ENCODE assay signal across 12 mouse cellular contexts in the genomic region with DNA sequence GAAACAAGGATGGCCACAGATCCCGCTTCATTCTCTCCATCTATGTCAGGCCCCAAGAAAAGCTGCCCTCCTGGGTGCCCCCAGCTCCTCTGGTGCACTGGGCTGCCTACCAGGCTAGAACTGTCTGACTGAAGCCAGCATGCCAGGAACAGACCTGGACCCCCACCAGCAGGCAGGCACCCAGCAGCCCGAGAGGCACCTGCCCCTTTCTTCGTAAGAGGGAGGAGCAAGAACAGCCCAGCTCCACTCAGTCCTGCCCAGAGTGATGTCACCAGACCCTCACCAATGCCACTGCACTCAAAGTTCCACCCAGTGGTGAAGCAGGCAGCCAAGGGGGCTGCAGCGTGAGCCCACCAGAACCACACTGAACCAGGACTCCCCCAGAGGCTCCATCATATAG.
DNase-seq lines count a peak whose midpoint lies in the region; ATAC-seq lines count a peak whose summit lies in the region.
"Had no signal": no experiment of that assay in that cellular context is flagged by ENCODE, and none has a peak within 500 bp of the region (broad histone marks: within the 10 kb centered on the region; RNA-seq: fewer than 3 reads in every experiment).

No protein-coding gene starts in this region.

- no peaks in the 10 kb centered on the region for H3K36me3 ChIP-seq in forebrain, embryonic 15.5 days
- no peaks in the 10 kb centered on the region for H3K36me3 ChIP-seq in forebrain, embryonic 14.5 days (ENCODE audit: control insufficient read depth, insufficient read depth, low read length)
- H3K36me3 ChIP-seq: hindbrain, embryonic 15.5 days; neural tube, embryonic 15.5 days had no signal

- H3K27ac ChIP-seq in forebrain, embryonic 15.5 days (replicated peaks), result no peak overlapping the region
- H3K27ac ChIP-seq in forebrain, embryonic 14.5 days (ENCODE audit: low read depth, low read length), result no peak overlapping the region
- H3K27ac ChIP-seq: hindbrain, embryonic 15.5 days; neural tube, embryonic 15.5 days had no signal

- H3K4me2 ChIP-seq in forebrain, embryonic 15.5 days (replicated peaks), result peak overlapping the region; percentile 22; the same call in 1 of the 2 replicates
- H3K4me2 ChIP-seq in forebrain, embryonic 14.5 days (ENCODE audit: low read length), result no peak overlapping the region
- H3K4me2 ChIP-seq: hindbrain, embryonic 15.5 days; neural tube, embryonic 15.5 days had no signal

- no peak for ATAC-seq in forebrain, embryonic 15.5 days (replicated peaks)
- no peak for ATAC-seq in forebrain, embryonic 14.5 days

- no peak for DNase-seq in forebrain, embryonic 14.5 days (ENCODE audit: low spot score)
- peak; percentile 69 for DNase-seq in left cerebral cortex, postnatal 4 days
- no peak for DNase-seq in left cerebral cortex, adult 18-20 months (ENCODE audit: low spot score in 2 of 2)
- DNase-seq in cerebellum, adult 8-10 months, result peak; percentile 82
- DNase-seq in gastrocnemius, postnatal 14 days, result peak; percentile 78
- DNase-seq in thymus, postnatal 0 days (ENCODE audit: low spot score), result no peak
- no peak for DNase-seq in embryo, embryonic 11 days
- DNase-seq: kidney, postnatal 14 days had no signal

- intact Hi-C loops in left cerebral cortex, postnatal 4 days (cut with DNase I), result loop anchor here (5.0 to 10.0 kb wide), 2 partner anchors 61 to 114 kb away; a partner anchor contains a TSS
- intact Hi-C loops in gastrocnemius, postnatal 14 days (cut with DNase I; ENCODE audit: low total_unique reads), result loop anchor here (5.0 to 10.0 kb wide), 2 partner anchors 61 to 114 kb away; a partner anchor contains a TSS

- WGBS in forebrain, embryonic 15.5 days, result 57% methylated on average over 4 of the region's 4 CpGs
- 48% methylated on average over 4 of the region's 4 CpGs for WGBS in forebrain, embryonic 14.5 days

- peaks cover 17% of the 10 kb centered on the region for H3K27me3 ChIP-seq in forebrain, embryonic 15.5 days
- peaks cover 18% of the 10 kb centered on the region for H3K27me3 ChIP-seq in forebrain, embryonic 14.5 days (replicated peaks; ENCODE audit: control insufficient read depth, insufficient read depth, low read length)

- H3K9me3 ChIP-seq in forebrain, embryonic 15.5 days, result no peaks in the 10 kb centered on the region
- H3K9me3 ChIP-seq in forebrain, embryonic 14.5 days (replicated peaks; ENCODE audit: control insufficient read depth, low read length), result no peaks in the 10 kb centered on the region
- H3K9me3 ChIP-seq: hindbrain, embryonic 15.5 days; megakaryocyte, embryonic 14.5 days; neural tube, embryonic 15.5 days had no signal

- no peak overlapping the region for H3K4me3 ChIP-seq in forebrain, embryonic 15.5 days
- H3K4me3 ChIP-seq in forebrain, embryonic 14.5 days (ENCODE audit: low read depth, low read length), result no peak overlapping the region
- H3K4me3 ChIP-seq: hindbrain, embryonic 15.5 days; megakaryocyte, embryonic 14.5 days; neural tube, embryonic 15.5 days had no signal

- H3K4me1 ChIP-seq in forebrain, embryonic 15.5 days, result peaks cover 51% of the 10 kb centered on the region
- H3K4me1 ChIP-seq in forebrain, embryonic 14.5 days (ENCODE audit: control insufficient read depth, insufficient read depth, low read length), result peaks cover 16% of the 10 kb centered on the region

- H3K9ac ChIP-seq in forebrain, embryonic 15.5 days (replicated peaks), result no peak overlapping the region
- no peak overlapping the region for H3K9ac ChIP-seq in forebrain, embryonic 14.5 days (ENCODE audit: low read length)
- H3K9ac ChIP-seq: hindbrain, embryonic 15.5 days; neural tube, embryonic 15.5 days had no signal

Comparison
In these comparisons a context has a peak if more than half of its experiments do, and no peak if none do; other contexts are left out.
1. DNase-seq: peak in left cerebral cortex, postnatal 4 days (single experiment), cerebellum, adult 8-10 months (single experiment) and gastrocnemius, postnatal 14 days (single experiment); none in forebrain, embryonic 14.5 days (single experiment), left cerebral cortex, adult 18-20 months (0 of 2), thymus, postnatal 0 days (single experiment) and embryo, embryonic 11 days (single experiment).